In the genomic region with DNA sequence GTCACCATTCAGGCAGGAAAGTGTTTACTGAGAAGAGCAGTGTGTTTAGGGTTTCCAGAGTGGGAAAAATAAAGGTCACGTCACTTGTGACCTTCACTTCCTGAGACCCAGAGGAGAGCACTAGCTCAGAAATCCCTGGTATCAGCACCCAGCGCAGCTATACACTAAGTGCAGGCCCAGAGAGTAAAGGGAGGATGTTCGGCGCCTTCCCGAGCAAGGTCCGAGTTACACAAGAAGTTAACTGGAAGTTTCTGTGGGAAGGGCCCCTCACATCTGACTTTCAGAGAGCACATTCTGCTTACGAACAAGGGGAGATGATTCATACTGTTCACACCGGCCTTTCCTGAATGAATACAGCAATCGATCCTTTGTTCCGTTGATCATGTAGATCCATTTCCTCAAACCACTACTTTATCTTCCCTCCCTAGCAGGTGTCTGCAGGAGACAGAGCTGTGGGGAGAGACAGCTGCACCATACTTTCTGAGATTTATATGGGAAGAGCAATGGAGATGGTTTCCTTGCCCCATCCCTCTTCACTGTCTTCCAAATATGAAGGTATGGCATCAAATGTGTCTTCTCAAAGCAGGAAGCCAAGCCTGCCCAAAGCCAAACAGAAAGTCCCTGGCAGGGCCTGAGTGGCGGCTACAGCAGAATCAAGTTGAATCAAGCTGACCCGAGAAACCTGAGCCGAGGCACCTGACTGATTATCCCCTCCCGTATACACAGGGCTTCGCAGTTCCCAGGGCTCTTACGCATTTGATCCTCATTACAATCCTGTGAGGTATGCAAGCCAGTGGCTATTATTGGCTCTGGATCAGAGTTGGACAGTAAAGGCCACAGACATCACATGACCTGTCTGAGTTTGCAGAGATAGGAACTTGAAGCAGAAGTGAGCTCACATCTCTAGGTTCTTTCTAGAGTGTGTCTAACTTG, we compare ENCODE assay signal across 21 mouse cellular contexts. TPM values are rescaled to one million over a fixed set of nuclear protein-coding genes. Genes with fewer than 3 reads are reported as not detected.
DNase-seq lines count a peak whose midpoint lies in the region; ATAC-seq and TF ChIP-seq lines count a peak whose summit lies in the region.
"Had no signal": no experiment of that assay in that cellular context is flagged by ENCODE, and none has a peak within 500 bp of the region (broad histone marks: within the 10 kb centered on the region; RNA-seq: fewer than 3 reads in every experiment).

No protein-coding gene starts in this region.

- DNase-seq in gastrocnemius, adult 18-20 months (ENCODE audit: low spot score) = peak; percentile 11
- no peak for DNase-seq in gastrocnemius, adult 2 months
- DNase-seq in heart, postnatal 25 days (ENCODE audit: low spot score) = no peak
- DNase-seq in stomach, postnatal 0 days (ENCODE audit: low spot score) = no peak
- DNase-seq in frontal cortex, postnatal 14 days (ENCODE audit: low spot score in 2 of 2) = no peak
- no peak for DNase-seq in kidney, adult 11 months
- DNase-seq: adrenal gland, postnatal 25 days; cerebellum, adult 11 months; cerebellum, postnatal 10 days; forebrain, postnatal 0 days; liver, embryonic 13.5 days; lung, embryonic 14.5 days; lung, postnatal 36 days; right cerebral cortex, postnatal 4 days; thymus, postnatal 14 days had no signal

- H3K4me1 ChIP-seq in heart, embryonic 16.5 days (ENCODE audit: control insufficient read depth, insufficient read depth, low read length) = 0 out of 2 replicates have a peak, but pooled peaks cover 4% of the 10 kb centered on the region
- no peaks in the 10 kb centered on the region for H3K4me1 ChIP-seq in embryonic facial prominence, embryonic 15.5 days
- H3K4me1 ChIP-seq in stomach, postnatal 0 days (replicated peaks; ENCODE audit: control insufficient read depth, insufficient read depth) = no peaks in the 10 kb centered on the region
- H3K4me1 ChIP-seq: liver, embryonic 13.5 days had no signal

- no peak for TF ChIP-seq EP300 in stomach, postnatal 0 days (optimal IDR thresholded peaks at IDR 0.05)

- no peak overlapping the region for H3K4me3 ChIP-seq in gastrocnemius, adult 2 months
- no peak overlapping the region for H3K4me3 ChIP-seq in heart, embryonic 16.5 days (ENCODE audit: low read length)
- no peak overlapping the region for H3K4me3 ChIP-seq in embryonic facial prominence, embryonic 15.5 days (replicated peaks)
- no peak overlapping the region for H3K4me3 ChIP-seq in stomach, postnatal 0 days (ENCODE audit: low read depth, low read length)
- H3K4me3 ChIP-seq: forebrain, embryonic 10.5 days; limb, embryonic 12.5 days; liver, embryonic 13.5 days had no signal

- intact Hi-C loops in gastrocnemius, adult 2 months (cut with DNase I) = loop anchor here (5.0 kb wide), 1 partner anchor 37 kb away; no protein-coding TSS in a partner anchor
- intact Hi-C loops in heart, postnatal 25 days (cut with DNase I) = no loop called here

- 58% methylated on average over 16 of the region's 16 CpGs for WGBS in heart, embryonic 16.5 days
- 52% methylated on average over 16 of the region's 16 CpGs for WGBS in embryonic facial prominence, embryonic 15.5 days
- 50% methylated on average over 16 of the region's 16 CpGs for WGBS in stomach, postnatal 0 days

- H3K4me2 ChIP-seq in heart, embryonic 16.5 days (ENCODE audit: low read depth, low read length) = no peak overlapping the region
- no peak overlapping the region for H3K4me2 ChIP-seq in embryonic facial prominence, embryonic 15.5 days (replicated peaks)
- no peak overlapping the region for H3K4me2 ChIP-seq in stomach, postnatal 0 days (replicated peaks; ENCODE audit: low read depth)
- H3K4me2 ChIP-seq: hindbrain, embryonic 14.5 days; limb, embryonic 12.5 days; liver, embryonic 13.5 days; lung, embryonic 14.5 days had no signal

- TF ChIP-seq CTCF in gastrocnemius, adult 2 months (IDR thresholded peaks at IDR 0.05) = no peak
- no peak for TF ChIP-seq CTCF in stomach, postnatal 0 days (IDR thresholded peaks at IDR 0.05; ENCODE audit: low read depth)

- H3K27ac ChIP-seq in gastrocnemius, adult 2 months = no peak overlapping the region
- H3K27ac ChIP-seq in heart, embryonic 16.5 days (ENCODE audit: low read length) = 0 out of 2 replicates have a peak overlapping the region, but pooled peaks have one; percentile 12
- H3K27ac ChIP-seq in embryonic facial prominence, embryonic 15.5 days (replicated peaks) = no peak overlapping the region
- H3K27ac ChIP-seq in stomach, postnatal 0 days (replicated peaks) = no peak overlapping the region
- H3K27ac ChIP-seq: forebrain, embryonic 10.5 days; hindbrain, embryonic 14.5 days; limb, embryonic 12.5 days had no signal

- no peaks in the 10 kb centered on the region for H3K36me3 ChIP-seq in heart, embryonic 16.5 days (ENCODE audit: control insufficient read depth, insufficient read depth)
- no peaks in the 10 kb centered on the region for H3K36me3 ChIP-seq in embryonic facial prominence, embryonic 15.5 days
- H3K36me3 ChIP-seq in stomach, postnatal 0 days (ENCODE audit: control insufficient read depth, insufficient read depth, low read length) = no peaks in the 10 kb centered on the region
- H3K36me3 ChIP-seq: G1E; limb, embryonic 12.5 days had no signal

- ATAC-seq in heart, embryonic 16.5 days (replicated peaks; ENCODE audit: extremely low read depth, insufficient read depth, low FRiP score) = peak; percentile 41; the same call in 1 of the 2 replicates
- ATAC-seq in embryonic facial prominence, embryonic 15.5 days (ENCODE audit: insufficient number of reproducible peaks, low FRiP score, low TSS enrichment, low read depth) = peak; percentile 34; the same call in 1 of the 2 replicates
- ATAC-seq in stomach, postnatal 0 days (ENCODE audit: low FRiP score, low TSS enrichment) = peak; percentile 44
- ATAC-seq: forebrain, postnatal 0 days had no signal

- no peaks in the 10 kb centered on the region for H3K9me3 ChIP-seq in heart, embryonic 16.5 days (replicated peaks; ENCODE audit: control insufficient read depth, low read length)
- no peaks in the 10 kb centered on the region for H3K9me3 ChIP-seq in embryonic facial prominence, embryonic 15.5 days (replicated peaks)
- no peaks in the 10 kb centered on the region for H3K9me3 ChIP-seq in stomach, postnatal 0 days (ENCODE audit: control insufficient read depth, low read length)
- H3K9me3 ChIP-seq: forebrain, embryonic 10.5 days; G1E; limb, embryonic 12.5 days; liver, embryonic 13.5 days had no signal

- no peak overlapping the region for H3K9ac ChIP-seq in heart, embryonic 16.5 days (ENCODE audit: low read length)
- no peak overlapping the region for H3K9ac ChIP-seq in embryonic facial prominence, embryonic 15.5 days
- H3K9ac ChIP-seq in stomach, postnatal 0 days (ENCODE audit: low read length) = no peak overlapping the region
- H3K9ac ChIP-seq: forebrain, postnatal 0 days; hindbrain, embryonic 14.5 days; limb, embryonic 12.5 days; liver, embryonic 13.5 days; lung, embryonic 14.5 days had no signal

- no peaks in the 10 kb centered on the region for H3K27me3 ChIP-seq in heart, embryonic 16.5 days (ENCODE audit: control insufficient read depth, insufficient read depth, low read length)
- H3K27me3 ChIP-seq in embryonic facial prominence, embryonic 15.5 days = 0 out of 2 replicates have a peak, but pooled peaks cover 4% of the 10 kb centered on the region
- H3K27me3 ChIP-seq in stomach, postnatal 0 days (ENCODE audit: control insufficient read depth, insufficient read depth, low read length) = no peaks in the 10 kb centered on the region
- H3K27me3 ChIP-seq: liver, embryonic 13.5 days had no signal

RNA-seq across cellular contexts. Expression of a gene that starts 6.4 kb away (rescaled TPM):
- total RNA-seq in gastrocnemius, adult 18-20 months (2021) = 1 to 10 TPM in 1 of 2 experiments, under 1 TPM in 1; 0.48 to 1.1 TPM
- under 1 TPM in 1 of 2 experiments, not detected in 1; 0.33 TPM for total RNA-seq in gastrocnemius, adult 2 months (2021)
- polyA plus RNA-seq in heart, embryonic 16.5 days (2015; fragmentation: Nextera tagmentation; extraction: Ambion mirVana) = 127 and 215 TPM in 2 replicates
- total RNA-seq in heart, postnatal 25 days (2021) = 1 to 10 TPM; 3.7 to 4.9 TPM
- 87.8 and 119 TPM in 2 replicates for polyA plus RNA-seq in embryonic facial prominence, embryonic 15.5 days (2015; fragmentation: Nextera tagmentation; extraction: Ambion mirVana)
- 715 and 753 TPM in 2 replicates for polyA plus RNA-seq in stomach, postnatal 0 days (2015; fragmentation: Nextera tagmentation; extraction: Ambion mirVana)
- total RNA-seq: G1E had no signal
- polyA plus RNA-seq: G1E had no signal

RNA-seq across cellular contexts. Expression of a gene that starts 30.1 kb away (rescaled TPM):
- under 1 TPM; 0.16 to 0.21 TPM for total RNA-seq in gastrocnemius, adult 18-20 months (2021)
- not detected for total RNA-seq in gastrocnemius, adult 2 months (2021)
- 132 and 209 TPM in 2 replicates for polyA plus RNA-seq in heart, embryonic 16.5 days (2015; fragmentation: Nextera tagmentation; extraction: Ambion mirVana)
- total RNA-seq in heart, postnatal 25 days (2021) = 1 to 10 TPM; 2.5 to 2.7 TPM
- 131 and 181 TPM in 2 replicates for polyA plus RNA-seq in embryonic facial prominence, embryonic 15.5 days (2015; fragmentation: Nextera tagmentation; extraction: Ambion mirVana)
- polyA plus RNA-seq in stomach, postnatal 0 days (2015; fragmentation: Nextera tagmentation; extraction: Ambion mirVana) = 1,902 and 1,960 TPM in 2 replicates
- total RNA-seq: G1E had no signal
- polyA plus RNA-seq: G1E had no signal

RNA-seq across cellular contexts. Expression of a gene that starts 39.2 kb away (rescaled TPM):
- 100 to 1,000 TPM; 224 to 227 TPM for total RNA-seq in gastrocnemius, adult 18-20 months (2021)
- total RNA-seq in gastrocnemius, adult 2 months (2021) = 100 to 1,000 TPM; 187 to 246 TPM
- 71.5 and 75.0 TPM in 2 replicates for polyA plus RNA-seq in heart, embryonic 16.5 days (2015; fragmentation: Nextera tagmentation; extraction: Ambion mirVana)
- 100 to 1,000 TPM; 131 to 144 TPM for total RNA-seq in heart, postnatal 25 days (2021)
- 107 and 113 TPM in 2 replicates for polyA plus RNA-seq in embryonic facial prominence, embryonic 15.5 days (2015; fragmentation: Nextera tagmentation; extraction: Ambion mirVana)
- 46.5 and 48.4 TPM in 2 replicates for polyA plus RNA-seq in stomach, postnatal 0 days (2015; fragmentation: Nextera tagmentation; extraction: Ambion mirVana)
